Mouse (Mus musculus) stomach, postnatal 0 days (tissue): Measurements from ENCODE around the gene Atp5h. TPM values are rescaled to one million over a fixed set of nuclear protein-coding genes. Genes with fewer than 3 reads are reported as not detected.

Source experiments
- ATAC-seq: fragments of 200-750 bp; cut with Nextera tagmentation; 2 replicates; pipeline ENCODE4 v1.8.0; 2017; ENCODE audit not compliant: low FRiP score, low TSS enrichment
- DNase-seq: peaks from one replicate; pipeline ENCODE4 v3.0.0-alpha.2; 2016; ENCODE audit warnings: low spot score
- H3K27ac ChIP-seq: fragments of 300-500 bp; sonication (generic); replicated peaks from 2 replicates; pipeline ENCODE4 v1.5.1; 2014; ENCODE audit warnings: mild to moderate bottlenecking, control low read depth
- H3K27me3 ChIP-seq: fragments of 300-500 bp; sonication (generic); 2 replicates; pipeline ENCODE4 v1.6.1; 2014; ENCODE audit warnings: low read length; ENCODE audit not compliant: control insufficient read depth, insufficient read depth
- H3K36me3 ChIP-seq: fragments of 300-500 bp; sonication (generic); 2 replicates; pipeline ENCODE4 v1.6.1; 2014; ENCODE audit warnings: low read length, mixed read lengths; ENCODE audit not compliant: control insufficient read depth, insufficient read depth
- H3K4me1 ChIP-seq: fragments of 300-500 bp; sonication (generic); replicated peaks from 2 replicates; pipeline ENCODE4 v1.6.1; 2014; ENCODE audit warnings: antibody characterized with exemption; ENCODE audit not compliant: control insufficient read depth, insufficient read depth
- H3K4me2 ChIP-seq: fragments of 300-500 bp; sonication (generic); replicated peaks from 2 replicates; pipeline ENCODE4 v1.6.1; 2014; ENCODE audit warnings: low read depth, mild to moderate bottlenecking, control low read depth, moderate library complexity
- H3K4me3 ChIP-seq: fragments of 300-500 bp; sonication (generic); 2 replicates; pipeline ENCODE4 v1.5.1; 2014; ENCODE audit warnings: low read depth, low read length, control low read depth
- H3K9ac ChIP-seq: fragments of 300-500 bp; sonication (generic); 2 replicates; pipeline ENCODE4 v1.6.1; 2014; ENCODE audit warnings: mild to moderate bottlenecking, low read length, control low read depth, mixed read lengths
- H3K9me3 ChIP-seq: fragments of 300-500 bp; sonication (generic); 2 replicates; pipeline ENCODE4 v1.6.1; 2016; ENCODE audit warnings: low read length; ENCODE audit not compliant: control insufficient read depth
- CTCF ChIP-seq: IDR thresholded peaks from 2 replicates; pipeline ENCODE4 v1.5.1; 2016; ENCODE audit warnings: antibody characterized with exemption, low read depth, mild to moderate bottlenecking, moderate library complexity
- EP300 ChIP-seq: optimal IDR thresholded peaks from 2 replicates; pipeline ENCODE3; 2016; ENCODE audit warnings: antibody characterized with exemption
- WGBS: fragments of 180-500 bp; shearing (Covaris S2); extraction: QIAGEN DNeasy Blood & Tissue Kit; methylation state at CpG from one replicate; pipeline ENCODE4 v1.1.7; 2014; 5-methylcytosine and 5-hydroxymethylcytosine counted together
- polyA plus RNA-seq: library from polyadenylated mRNA; unstranded; fragments of >200 nt; fragmentation: Nextera tagmentation; extraction: Ambion mirVana; gene quantifications from 2 replicates; pipeline ENCODE4 v1.2.1, GENCODE M21; 2015

The Atp5h gene
- polyA plus RNA-seq, 1 experiment from 2014 or later: 916 TPM

DNA sequence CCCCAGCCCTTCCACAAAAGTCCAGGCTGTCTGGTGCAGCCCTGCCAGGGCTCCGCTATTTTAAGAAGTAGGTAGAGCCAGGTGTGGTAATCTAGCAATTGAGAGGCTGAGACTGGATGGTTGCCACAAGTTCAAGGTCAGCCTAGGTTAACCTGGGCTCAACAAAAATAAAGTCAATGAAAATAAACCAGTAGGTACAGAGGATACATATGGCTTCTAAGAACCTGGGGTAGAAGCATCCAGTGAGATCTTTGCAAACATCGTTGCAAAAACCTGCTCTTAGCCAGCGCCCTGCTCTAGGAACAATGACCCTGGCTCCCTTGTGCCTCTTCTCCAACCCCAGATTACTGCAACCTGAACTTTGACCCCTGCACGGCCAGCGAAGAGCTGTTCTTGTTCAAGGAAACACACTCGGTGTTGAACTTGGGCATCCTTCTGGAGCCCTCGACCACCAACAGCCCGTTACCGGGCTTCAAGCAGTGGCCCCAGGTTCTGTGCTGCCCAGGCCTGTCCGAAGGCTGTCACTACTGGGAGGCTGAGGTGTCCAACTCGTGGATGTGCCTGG, 27.6 kb upstream of the Atp5h start:
- Histone ChIP-seq H3K4me1 (no peaks in the 10 kb centered on the region), H3K27ac (no peak overlapping the region; the same call in 1 of the 2 replicates), H3K9me3 (no peaks in the 10 kb centered on the region), H3K36me3 (no peaks in the 10 kb centered on the region), H3K27me3 (no peaks in the 10 kb centered on the region), H3K9ac (no peak overlapping the region), H3K4me3 (no peak overlapping the region), H3K4me2 (no peak overlapping the region)
- DNase-seq (no peak), ATAC-seq (peak; percentile 3; the same call in 1 of the 2 replicates)
- 74% methylated on average over 11 of the region's 11 CpGs for WGBS
- TF ChIP-seq EP300 (no peak), CTCF (no peak)

GRCm38 (mm10) chr11:115446906-115447305, 27.1 kb upstream of the Atp5h start:
- Histone ChIP-seq H3K27ac (no peak overlapping the region), H3K27me3 (no peaks in the 10 kb centered on the region), H3K4me2 (no peak overlapping the region), H3K4me1 (no peaks in the 10 kb centered on the region), H3K4me3 (no peak overlapping the region), H3K9me3 (no peaks in the 10 kb centered on the region), H3K9ac (no peak overlapping the region), H3K36me3 (no peaks in the 10 kb centered on the region)
- 0 out of 2 replicates have a peak, but pooled peaks have one; percentile 36 for ATAC-seq
- TF ChIP-seq EP300: no peak
- DNase-seq: peak; percentile 53
- 27% methylated on average over 3 of the region's 3 CpGs for WGBS

- WGBS: 35% methylated on average over 15 of the region's 15 CpGs
Observed at GRCm38 (mm10) chr11:115441417-115441816, 21.7 kb upstream of the Atp5h start.

DNA sequence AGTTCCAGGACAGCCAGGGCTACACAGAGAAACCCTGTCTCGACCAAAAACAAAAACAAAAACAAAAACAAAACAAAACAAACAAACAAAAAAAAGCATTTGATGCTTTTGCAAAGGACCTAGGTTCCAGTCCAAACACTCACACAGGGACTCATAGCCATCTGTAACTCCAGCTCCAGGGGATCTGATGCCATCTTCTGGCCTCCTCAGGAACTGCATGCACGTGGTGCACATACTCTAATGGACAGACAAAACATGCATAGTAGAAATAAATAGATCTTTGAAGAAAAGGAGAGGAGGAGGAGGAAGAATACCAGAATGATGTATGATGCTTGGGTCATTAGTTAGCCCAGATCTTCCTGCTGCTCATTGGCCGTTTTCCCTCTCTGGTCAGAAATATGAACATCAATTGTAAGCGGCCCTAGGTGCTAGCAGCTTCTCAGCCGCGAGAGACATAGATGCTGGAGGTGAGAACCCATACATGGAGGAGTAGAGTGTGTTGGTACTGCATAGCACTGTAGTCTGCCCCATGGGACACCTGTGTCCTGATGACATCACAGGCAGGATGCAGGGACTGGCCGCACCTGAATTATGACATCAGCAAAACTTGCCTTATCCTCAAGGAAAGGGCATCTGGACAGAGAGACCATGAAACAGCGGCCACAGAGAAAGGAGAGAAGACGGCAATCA, 20.3 kb upstream of the Atp5h start, which contains the start of gene Trim80:
Gene Trim80, plus strand, starts transcription at position 640 of the 690 bp plus-strand sequence.
- H3K9ac ChIP-seq: no peak within 1 kb of the TSS
- H3K27me3 ChIP-seq: no peaks in the 10 kb centered on the region
- no peak within 1 kb of the TSS for H3K27ac ChIP-seq
- H3K9me3 ChIP-seq: no peaks in the 10 kb centered on the region
- 0 out of 2 replicates have a peak, but pooled peaks cover 5% of the 10 kb centered on the region for H3K4me1 ChIP-seq
- H3K36me3 ChIP-seq: no peaks in the 10 kb centered on the region
- H3K4me2 ChIP-seq: no peak within 1 kb of the TSS
- 93% methylated on average over 9 of the region's 9 CpGs for WGBS
- TF ChIP-seq EP300 (no peak), CTCF (peak; percentile 48)
- DNase-seq (no peak), ATAC-seq (no peak)
- H3K4me3 ChIP-seq: no peak within 1 kb of the TSS

More at GRCm38 (mm10) chr11:115441417-115441816, 21.7 kb upstream of the Atp5h start:
- no peaks in the 10 kb centered on the region for H3K4me1 ChIP-seq
- TF ChIP-seq EP300: no peak
- TF ChIP-seq CTCF: no peak
- H3K27me3 ChIP-seq: no peaks in the 10 kb centered on the region
- DNase-seq: no peak
- H3K4me3 ChIP-seq: no peak overlapping the region
- no peak for ATAC-seq
- no peaks in the 10 kb centered on the region for H3K36me3 ChIP-seq
- no peaks in the 10 kb centered on the region for H3K9me3 ChIP-seq
- no peak overlapping the region for H3K27ac ChIP-seq
- no peak overlapping the region for H3K4me2 ChIP-seq
- no peak overlapping the region for H3K9ac ChIP-seq

GRCm38 (mm10) chr11:115439326-115439725, 19.6 kb upstream of the Atp5h start:
- WGBS: 65% methylated on average over 3 of the region's 3 CpGs
- TF ChIP-seq CTCF (no peak), EP300 (no peak)
- Histone ChIP-seq H3K36me3 (no peaks in the 10 kb centered on the region), H3K9ac (no peak overlapping the region), H3K4me3 (no peak overlapping the region), H3K4me2 (no peak overlapping the region), H3K27me3 (no peaks in the 10 kb centered on the region), H3K27ac (no peak overlapping the region), H3K4me1 (0 out of 2 replicates have a peak, but pooled peaks cover 5% of the 10 kb centered on the region), H3K9me3 (no peaks in the 10 kb centered on the region)
- ATAC-seq (no peak), DNase-seq (no peak)

DNA sequence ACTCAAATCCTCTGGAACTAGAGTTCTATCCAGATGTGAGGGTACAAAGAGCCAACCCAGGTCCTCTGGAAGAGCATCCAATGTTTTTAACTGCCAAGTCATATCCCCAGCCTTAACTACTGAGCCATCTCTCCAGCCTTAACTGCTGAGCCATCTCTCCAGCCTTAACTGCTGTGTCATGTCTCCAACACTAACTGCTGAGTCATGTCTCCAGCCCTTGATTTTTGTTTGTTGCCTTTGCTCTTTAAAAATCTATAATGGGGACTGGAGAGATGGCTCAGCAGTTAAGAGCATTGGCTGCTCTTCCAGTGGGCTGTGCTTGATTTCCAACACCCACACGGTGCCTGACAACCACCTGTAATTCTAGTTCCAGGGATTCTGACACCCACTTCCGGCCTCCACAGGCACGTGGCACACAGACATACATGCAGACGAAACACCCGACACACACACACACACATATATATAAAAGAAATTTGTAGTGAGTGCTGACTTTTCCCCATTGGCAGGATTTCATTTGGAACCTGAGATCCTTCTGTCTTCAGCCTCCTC, 17.9 kb upstream of the Atp5h start:
- TF ChIP-seq EP300: no peak
- no peak for TF ChIP-seq CTCF
- Histone ChIP-seq H3K9ac (no peak overlapping the region), H3K4me2 (no peak overlapping the region), H3K36me3 (no peaks in the 10 kb centered on the region), H3K4me1 (0 out of 2 replicates have a peak, but pooled peaks cover 5% of the 10 kb centered on the region), H3K9me3 (no peaks in the 10 kb centered on the region), H3K4me3 (no peak overlapping the region), H3K27ac (no peak overlapping the region), H3K27me3 (no peaks in the 10 kb centered on the region)
- DNase-seq (no peak), ATAC-seq (no peak)
- WGBS: 75% methylated on average over 5 of the region's 5 CpGs
